Mouse (Mus musculus) stomach, postnatal 0 days (tissue): ENCODE measurements around the gene Arhgef3. TPM values are rescaled to one million over a fixed set of nuclear protein-coding genes. Genes with fewer than 3 reads are reported as not detected.
A peak's percentile ranks its signal among the peaks of the same experiment; 100 is the strongest.

Experiments used
- ATAC-seq: fragments of 200-750 bp; cut with Nextera tagmentation; 2 replicates; pipeline ENCODE4 v1.8.0; 2017; ENCODE audit not compliant: low FRiP score, low TSS enrichment
- DNase-seq: peaks from one replicate; pipeline ENCODE4 v3.0.0-alpha.2; 2016; ENCODE audit warnings: low spot score
- H3K27ac ChIP-seq: fragments of 300-500 bp; sonication (generic); replicated peaks from 2 replicates; pipeline ENCODE4 v1.5.1; 2014; ENCODE audit warnings: mild to moderate bottlenecking, control low read depth
- H3K27me3 ChIP-seq: fragments of 300-500 bp; sonication (generic); 2 replicates; pipeline ENCODE4 v1.6.1; 2014; ENCODE audit warnings: low read length; ENCODE audit not compliant: control insufficient read depth, insufficient read depth
- H3K36me3 ChIP-seq: fragments of 300-500 bp; sonication (generic); 2 replicates; pipeline ENCODE4 v1.6.1; 2014; ENCODE audit warnings: low read length, mixed read lengths; ENCODE audit not compliant: control insufficient read depth, insufficient read depth
- H3K4me1 ChIP-seq: fragments of 300-500 bp; sonication (generic); replicated peaks from 2 replicates; pipeline ENCODE4 v1.6.1; 2014; ENCODE audit warnings: antibody characterized with exemption; ENCODE audit not compliant: control insufficient read depth, insufficient read depth
- H3K4me2 ChIP-seq: fragments of 300-500 bp; sonication (generic); replicated peaks from 2 replicates; pipeline ENCODE4 v1.6.1; 2014; ENCODE audit warnings: low read depth, mild to moderate bottlenecking, control low read depth, moderate library complexity
- H3K4me3 ChIP-seq: fragments of 300-500 bp; sonication (generic); 2 replicates; pipeline ENCODE4 v1.5.1; 2014; ENCODE audit warnings: low read depth, low read length, control low read depth
- H3K9ac ChIP-seq: fragments of 300-500 bp; sonication (generic); 2 replicates; pipeline ENCODE4 v1.6.1; 2014; ENCODE audit warnings: mild to moderate bottlenecking, low read length, control low read depth, mixed read lengths
- H3K9me3 ChIP-seq: fragments of 300-500 bp; sonication (generic); 2 replicates; pipeline ENCODE4 v1.6.1; 2016; ENCODE audit warnings: low read length; ENCODE audit not compliant: control insufficient read depth
- CTCF ChIP-seq: IDR thresholded peaks from 2 replicates; pipeline ENCODE4 v1.5.1; 2016; ENCODE audit warnings: antibody characterized with exemption, low read depth, mild to moderate bottlenecking, moderate library complexity
- EP300 ChIP-seq: optimal IDR thresholded peaks from 2 replicates; pipeline ENCODE3; 2016; ENCODE audit warnings: antibody characterized with exemption
- WGBS: fragments of 180-500 bp; shearing (Covaris S2); extraction: QIAGEN DNeasy Blood & Tissue Kit; methylation state at CpG from one replicate; pipeline ENCODE4 v1.1.7; 2014; 5-methylcytosine and 5-hydroxymethylcytosine counted together
- polyA plus RNA-seq: library from polyadenylated mRNA; unstranded; fragments of >200 nt; fragmentation: Nextera tagmentation; extraction: Ambion mirVana; gene quantifications from 2 replicates; pipeline ENCODE4 v1.2.1, GENCODE M21; 2015

Arhgef3 gene
- polyA plus RNA-seq, 1 experiment from 2014 or later = 13.1 TPM

GRCm38 (mm10) chr14:27335331-27336207, 220.9 kb downstream of the Arhgef3 start:
- peak; percentile 94 for DNase-seq
- peak overlapping the region; percentile 71 for H3K9ac ChIP-seq
- peak; percentile 95 for ATAC-seq
- H3K27ac ChIP-seq = peak overlapping the region; percentile 50
- TF ChIP-seq EP300 (no peak), CTCF (no peak)
- no peaks in the 10 kb centered on the region for H3K9me3 ChIP-seq
- 4% methylated on average over 37 of the region's 37 CpGs for WGBS
- no peaks in the 10 kb centered on the region for H3K27me3 ChIP-seq
- H3K4me3 ChIP-seq = peak overlapping the region; percentile 51
- no peaks in the 10 kb centered on the region for H3K4me1 ChIP-seq
- no peaks in the 10 kb centered on the region for H3K36me3 ChIP-seq
- peak overlapping the region; percentile 66 for H3K4me2 ChIP-seq

GRCm38 (mm10) chr14:27336208-27337114, 221.8 kb downstream of the Arhgef3 start:
- TF ChIP-seq EP300 (no peak), CTCF (no peak; the same call in 1 of the 2 replicates)
- Histone ChIP-seq H3K9ac (peak overlapping the region; percentile 71), H3K9me3 (no peaks in the 10 kb centered on the region), H3K4me1 (peaks cover 4% of the 10 kb centered on the region; the same call in 1 of the 2 replicates), H3K36me3 (no peaks in the 10 kb centered on the region), H3K27me3 (no peaks in the 10 kb centered on the region), H3K4me2 (peak overlapping the region; percentile 66), H3K4me3 (peak overlapping the region; percentile 51), H3K27ac (peak overlapping the region; percentile 50)
- WGBS = 4% methylated on average over 34 of the region's 34 CpGs
- DNase-seq (peak; percentile 42), ATAC-seq (peak; percentile 63)

DNA sequence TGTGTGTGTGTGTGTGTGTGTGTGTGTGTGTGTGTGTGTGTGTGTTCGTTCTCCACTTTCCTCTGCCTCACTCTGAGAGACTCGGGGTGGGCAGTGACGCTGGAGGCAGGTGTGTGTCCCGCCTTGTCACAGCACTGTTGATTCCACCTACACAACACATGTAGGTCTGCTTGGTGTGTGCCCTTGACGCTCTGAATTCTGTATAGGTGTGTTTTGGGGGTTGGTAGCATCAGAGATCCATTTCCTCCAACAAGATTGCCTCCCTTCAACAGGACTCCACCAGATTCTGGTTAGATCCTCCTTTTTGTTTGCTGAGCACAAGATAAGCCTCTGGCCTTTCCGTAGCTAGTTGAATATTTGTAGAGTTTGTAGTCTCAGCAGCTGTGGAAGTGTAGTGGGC, 222.5 kb downstream of the Arhgef3 start:
- Histone ChIP-seq H3K27me3 (no peaks in the 10 kb centered on the region), H3K4me1 (peaks cover 5% of the 10 kb centered on the region), H3K4me3 (peak overlapping the region; percentile 51), H3K4me2 (peak overlapping the region; percentile 66), H3K36me3 (no peaks in the 10 kb centered on the region), H3K27ac (peak overlapping the region; percentile 50; the same call in 1 of the 2 replicates), H3K9me3 (no peaks in the 10 kb centered on the region), H3K9ac (peak overlapping the region; percentile 71; the same call in 1 of the 2 replicates)
- no peak for TF ChIP-seq CTCF
- TF ChIP-seq EP300 = no peak
- ATAC-seq (peak; percentile 38), DNase-seq (peak; percentile 43)
- WGBS = 25% methylated on average over 6 of the region's 6 CpGs

DNA sequence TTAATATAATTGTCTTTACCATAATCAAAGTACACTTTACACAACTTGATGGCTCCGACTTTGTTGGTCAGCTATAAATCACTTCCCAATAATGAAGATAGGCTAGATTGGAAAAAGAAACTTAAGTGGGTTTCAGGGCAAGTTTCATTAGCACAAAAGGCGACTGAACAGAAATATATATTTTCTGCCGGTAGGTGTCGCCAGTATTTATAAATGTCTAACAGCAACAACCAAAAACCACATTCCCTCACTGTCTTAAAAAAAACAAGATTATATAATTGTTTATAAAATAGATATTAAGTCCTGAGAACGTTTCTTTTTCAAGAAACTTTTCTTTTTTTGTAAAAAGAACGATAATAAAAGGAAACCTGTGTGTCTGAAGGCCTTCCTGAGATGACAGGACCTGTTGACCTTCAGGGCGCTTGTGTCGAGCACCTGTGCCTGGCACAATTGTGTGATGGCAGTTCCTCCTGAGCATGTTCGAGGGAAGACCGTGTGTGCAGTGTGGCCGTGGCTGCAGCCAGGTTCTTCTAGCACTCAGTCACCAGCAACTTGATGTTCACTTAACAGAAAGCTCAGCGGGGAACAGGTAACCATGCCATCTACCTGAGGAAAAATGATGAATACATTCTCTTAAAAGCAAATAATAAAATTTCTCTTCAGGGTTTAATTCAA, 223.5 kb downstream of the Arhgef3 start:
- Histone ChIP-seq H3K4me1 (peaks cover 7% of the 10 kb centered on the region), H3K27me3 (no peaks in the 10 kb centered on the region), H3K9ac (no peak overlapping the region), H3K36me3 (no peaks in the 10 kb centered on the region), H3K9me3 (no peaks in the 10 kb centered on the region), H3K27ac (no peak overlapping the region), H3K4me2 (peak overlapping the region; percentile 66), H3K4me3 (peak overlapping the region; percentile 51)
- ATAC-seq (no peak), DNase-seq (no peak)
- WGBS = 29% methylated on average over 12 of the region's 12 CpGs
- TF ChIP-seq CTCF (peak; percentile 70), EP300 (no peak)

GRCm38 (mm10) chr14:27340682-27341415, 226.2 kb downstream of the Arhgef3 start:
- peak; percentile 70 for ATAC-seq

More at GRCm38 (mm10) chr14:27340682-27341415, 226.2 kb downstream of the Arhgef3 start:
- Histone ChIP-seq H3K36me3 (no peaks in the 10 kb centered on the region), H3K9me3 (no peaks in the 10 kb centered on the region), H3K4me2 (no peak overlapping the region), H3K9ac (no peak overlapping the region), H3K4me3 (no peak overlapping the region), H3K27ac (peak overlapping the region; percentile 59), H3K4me1 (peaks cover 7% of the 10 kb centered on the region), H3K27me3 (no peaks in the 10 kb centered on the region)
- WGBS = 58% methylated on average over 5 of the region's 5 CpGs
- no peak for TF ChIP-seq EP300
- TF ChIP-seq CTCF = no peak
- DNase-seq = no peak
